Mouse (Mus musculus) heart, embryonic 12.5 days (tissue): ENCODE data around the gene Ttbk1. TPM values are rescaled to one million over a fixed set of nuclear protein-coding genes. Genes with fewer than 3 reads are reported as not detected.
A peak's percentile ranks its signal among the peaks of the same experiment; 100 is the strongest.

ENCODE experiments used
- ATAC-seq: fragments of 200-750 bp; cut with Nextera tagmentation; 2 replicates; pipeline ENCODE4 v1.8.0; 2017; ENCODE audit warnings: moderate TSS enrichment, moderate library complexity; ENCODE audit not compliant: insufficient number of reproducible peaks, low FRiP score
- H3K27ac ChIP-seq: fragments of 300-500 bp; sonication (generic); 2 replicates; pipeline ENCODE4 v1.5.1; 2016; ENCODE audit warnings: mild to moderate bottlenecking, moderate library complexity; ENCODE audit not compliant: poor library complexity, severe bottlenecking
- H3K27me3 ChIP-seq: fragments of 300-500 bp; sonication (generic); replicated peaks from 2 replicates; pipeline ENCODE4 v1.6.1; 2016; ENCODE audit warnings: mild to moderate bottlenecking, moderate library complexity
- H3K36me3 ChIP-seq: fragments of 300-500 bp; sonication (generic); 2 replicates; pipeline ENCODE4 v1.6.1; 2016; ENCODE audit warnings: mild to moderate bottlenecking, moderate library complexity
- H3K4me1 ChIP-seq: fragments of 300-500 bp; sonication (generic); replicated peaks from 2 replicates; pipeline ENCODE4 v1.6.1; 2016; ENCODE audit warnings: mild to moderate bottlenecking
- H3K4me2 ChIP-seq: fragments of 300-500 bp; sonication (generic); 2 replicates; pipeline ENCODE4 v1.6.1; 2016; ENCODE audit warnings: mild to moderate bottlenecking, moderate library complexity
- H3K4me3 ChIP-seq: fragments of 300-500 bp; sonication (generic); 2 replicates; pipeline ENCODE4 v1.5.1; 2016; ENCODE audit warnings: mild to moderate bottlenecking
- H3K9ac ChIP-seq: fragments of 300-500 bp; sonication (generic); 2 replicates; pipeline ENCODE4 v1.6.1; 2016; ENCODE audit warnings: mild to moderate bottlenecking, moderate library complexity
- H3K9me3 ChIP-seq: fragments of 300-500 bp; sonication (generic); replicated peaks from 2 replicates; pipeline ENCODE4 v1.6.1; 2016; ENCODE audit warnings: mild to moderate bottlenecking, moderate library complexity
- WGBS: fragments of 180-500 bp; shearing (Covaris S2); methylation state at CpG from one replicate; pipeline ENCODE4 v1.1.7; 2016; 5-methylcytosine and 5-hydroxymethylcytosine counted together
- polyA plus RNA-seq: library from polyadenylated mRNA; unstranded; fragments of >200 nt; fragmentation: Nextera tagmentation; extraction: Ambion mirVana; gene quantifications from 2 replicates; pipeline ENCODE4 v1.2.1, GENCODE M21; 2016

Ttbk1 gene
- polyA plus RNA-seq, 1 experiment from 2014 or later, result 0.08 TPM

DNA sequence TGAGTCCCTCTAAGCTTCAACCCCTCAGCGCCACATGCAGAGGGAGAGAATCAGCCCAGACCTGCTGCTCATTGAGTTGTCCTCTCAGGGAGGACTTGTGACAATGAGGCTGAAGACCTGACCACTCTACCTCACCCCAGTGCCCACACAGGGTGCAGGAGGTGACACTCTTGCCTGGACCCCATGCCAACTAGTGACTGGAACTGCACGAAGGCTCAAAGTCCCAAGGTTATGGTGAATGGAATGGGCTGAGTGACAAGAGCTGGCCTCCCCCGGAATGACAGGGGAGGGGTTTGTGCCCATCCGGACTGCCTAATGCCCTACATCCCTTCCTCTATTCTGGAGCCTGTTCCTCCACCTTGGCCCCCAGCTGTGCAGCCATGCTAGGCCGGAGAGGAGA lies 34.8 kb downstream of the Ttbk1 start:
- peaks cover 68% of the 10 kb centered on the region for H3K27me3 ChIP-seq
- no peaks in the 10 kb centered on the region for H3K9me3 ChIP-seq
- ATAC-seq, result no peak
- 33% methylated on average over 5 of the region's 5 CpGs for WGBS
- no peak overlapping the region for H3K27ac ChIP-seq
- peaks cover 29% of the 10 kb centered on the region for H3K4me1 ChIP-seq
- no peak overlapping the region for H3K4me3 ChIP-seq
- H3K36me3 ChIP-seq, result no peaks in the 10 kb centered on the region
- H3K9ac ChIP-seq, result no peak overlapping the region
- no peak overlapping the region for H3K4me2 ChIP-seq

DNA sequence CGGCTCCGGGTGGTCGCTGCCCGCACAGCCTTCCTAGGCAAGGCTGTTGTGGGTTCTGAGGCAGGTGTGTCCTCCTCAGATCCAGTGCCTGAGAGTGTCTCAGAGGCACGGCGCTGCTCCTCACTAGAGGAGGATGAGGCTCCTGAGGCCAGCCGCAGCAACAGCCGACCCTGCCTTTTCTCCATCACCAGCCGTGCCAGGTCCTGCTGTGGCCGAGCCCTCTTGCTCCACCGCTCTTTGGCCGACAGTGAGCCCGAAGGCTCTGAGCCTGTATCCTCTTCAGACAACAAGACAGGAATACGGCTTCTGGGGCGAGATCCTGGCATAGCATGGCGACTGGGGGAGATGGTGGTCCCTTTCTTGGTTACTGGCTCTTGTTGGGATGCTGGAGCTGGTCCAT lies 41.2 kb downstream of the Ttbk1 start:
- H3K4me3 ChIP-seq, result no peak overlapping the region
- no peak overlapping the region for H3K27ac ChIP-seq
- H3K4me1 ChIP-seq, result peaks cover 15% of the 10 kb centered on the region
- H3K27me3 ChIP-seq, result peaks cover 76% of the 10 kb centered on the region
- no peak overlapping the region for H3K4me2 ChIP-seq
- 86% methylated on average over 16 of the region's 16 CpGs for WGBS
- H3K9me3 ChIP-seq, result no peaks in the 10 kb centered on the region
- no peak overlapping the region for H3K9ac ChIP-seq
- ATAC-seq, result no peak
- H3K36me3 ChIP-seq, result no peaks in the 10 kb centered on the region

DNA sequence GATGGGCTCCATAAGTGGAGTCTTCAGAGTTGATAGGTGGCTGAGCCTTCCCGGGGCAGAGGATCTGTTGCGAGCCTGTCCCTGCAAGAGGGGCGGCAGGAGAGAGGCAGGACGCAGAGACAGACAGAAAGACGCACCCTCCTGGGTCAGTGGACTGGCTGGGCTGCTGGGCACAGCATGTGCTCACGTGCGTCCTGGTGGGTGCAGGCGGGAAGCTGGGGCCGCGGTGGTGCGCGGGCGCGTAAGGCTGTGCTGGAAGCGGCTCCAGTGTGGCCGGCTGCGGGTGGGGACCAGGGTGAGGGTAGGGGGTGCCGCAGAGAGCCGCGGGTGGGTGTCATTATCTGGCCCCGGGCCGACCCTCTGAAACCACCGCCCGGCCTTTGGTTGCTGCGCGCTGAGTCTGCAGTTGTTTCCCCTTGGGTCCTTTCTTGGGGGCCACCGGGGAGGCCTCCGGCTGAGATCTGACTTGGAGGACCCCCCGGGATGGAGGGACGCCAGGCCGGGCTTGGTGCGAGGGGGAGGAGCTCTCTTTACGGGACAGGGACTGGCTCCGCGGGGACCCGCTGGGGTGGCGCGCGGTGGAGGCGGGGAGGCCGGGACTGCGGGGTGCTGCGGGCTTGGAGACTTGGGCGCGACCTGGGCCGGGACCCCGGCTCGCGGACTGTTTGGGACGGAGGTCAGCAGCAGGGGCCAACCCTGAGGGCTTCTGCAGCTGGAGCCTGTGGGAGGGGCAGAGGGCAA lies 42.5 kb downstream of the Ttbk1 start:
- H3K4me3 ChIP-seq, result peak overlapping the region; percentile 35
- no peak overlapping the region for H3K27ac ChIP-seq
- peak overlapping the region; percentile 68 for H3K4me2 ChIP-seq
- H3K9ac ChIP-seq, result peak overlapping the region; percentile 59; the same call in 1 of the 2 replicates
- peaks cover 15% of the 10 kb centered on the region for H3K4me1 ChIP-seq
- peak; percentile 34; the same call in 1 of the 2 replicates for ATAC-seq
- H3K36me3 ChIP-seq, result no peaks in the 10 kb centered on the region
- 3% methylated on average over 40 of the region's 50 CpGs for WGBS
- H3K9me3 ChIP-seq, result no peaks in the 10 kb centered on the region
- H3K27me3 ChIP-seq, result peaks cover 78% of the 10 kb centered on the region

DNA sequence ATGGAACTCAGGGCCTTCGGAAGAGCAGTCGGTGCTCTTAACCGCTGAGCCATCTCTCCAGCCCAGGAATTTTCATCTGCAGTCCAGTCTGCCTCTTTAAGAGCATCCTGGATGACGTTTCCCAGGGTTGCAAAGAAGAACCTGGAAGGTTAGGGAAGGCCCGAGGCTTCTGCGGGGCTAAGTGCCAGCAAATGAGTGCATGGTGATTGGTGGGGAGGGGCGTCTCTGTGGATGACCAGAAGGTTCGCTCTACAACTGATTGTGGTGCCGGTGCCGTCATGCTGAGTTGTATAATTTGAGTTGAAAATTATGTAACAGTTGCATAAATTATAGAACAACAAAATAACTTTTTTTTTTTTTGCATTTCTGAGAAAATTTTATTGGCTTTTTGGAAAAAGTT lies 48.3 kb downstream of the Ttbk1 start:
- H3K27ac ChIP-seq, result no peak overlapping the region
- 92% methylated on average over 10 of the region's 10 CpGs for WGBS
- no peak overlapping the region for H3K9ac ChIP-seq
- no peak overlapping the region for H3K4me3 ChIP-seq
- H3K27me3 ChIP-seq, result peaks cover 75% of the 10 kb centered on the region
- peaks cover 6% of the 10 kb centered on the region for H3K4me1 ChIP-seq
- H3K4me2 ChIP-seq, result no peak overlapping the region
- H3K9me3 ChIP-seq, result no peaks in the 10 kb centered on the region
- ATAC-seq, result no peak
- no peaks in the 10 kb centered on the region for H3K36me3 ChIP-seq

DNA sequence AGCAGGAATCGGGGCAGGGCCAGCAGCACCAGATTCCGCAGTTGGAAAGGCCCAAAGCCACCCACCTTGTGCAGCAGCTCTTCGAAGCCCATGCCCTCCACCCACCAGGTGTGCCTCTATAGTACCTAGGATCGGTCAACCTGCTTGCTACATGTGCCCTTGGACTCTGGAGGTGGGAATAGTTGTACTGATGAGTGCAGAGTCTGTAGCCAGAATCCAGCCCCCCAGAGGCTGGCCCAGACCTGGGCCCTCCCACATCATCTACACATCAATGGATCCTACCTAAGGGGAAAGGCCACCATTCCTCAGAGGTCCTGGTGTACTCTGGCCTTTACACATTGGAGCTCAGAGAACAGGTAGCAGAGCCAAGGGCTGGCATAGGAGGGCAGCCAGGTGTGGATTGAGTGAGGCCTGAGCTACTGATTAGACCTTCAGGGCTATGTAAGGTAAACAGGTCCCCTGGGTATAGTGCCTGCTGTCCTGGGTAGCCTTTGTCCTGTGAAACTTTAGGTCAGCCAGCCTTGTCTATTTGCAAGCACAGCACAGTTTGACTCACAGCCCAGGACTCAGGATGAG lies 49.1 kb downstream of the Ttbk1 start, which contains the start of gene Slc22a7:
Gene Slc22a7, minus strand, starts transcription at position 160 of the 576 bp plus-strand sequence.
- H3K27me3 ChIP-seq, result peaks cover 67% of the 10 kb centered on the region
- no peak for ATAC-seq
- H3K4me2 ChIP-seq, result no peak within 1 kb of the TSS
- peaks cover 10% of the 10 kb centered on the region for H3K4me1 ChIP-seq
- H3K27ac ChIP-seq, result no peak within 1 kb of the TSS
- H3K9ac ChIP-seq, result no peak within 1 kb of the TSS
- no peaks in the 10 kb centered on the region for H3K36me3 ChIP-seq
- 77% methylated on average over 4 of the region's 4 CpGs for WGBS
- H3K4me3 ChIP-seq, result no peak within 1 kb of the TSS
- no peaks in the 10 kb centered on the region for H3K9me3 ChIP-seq

DNA sequence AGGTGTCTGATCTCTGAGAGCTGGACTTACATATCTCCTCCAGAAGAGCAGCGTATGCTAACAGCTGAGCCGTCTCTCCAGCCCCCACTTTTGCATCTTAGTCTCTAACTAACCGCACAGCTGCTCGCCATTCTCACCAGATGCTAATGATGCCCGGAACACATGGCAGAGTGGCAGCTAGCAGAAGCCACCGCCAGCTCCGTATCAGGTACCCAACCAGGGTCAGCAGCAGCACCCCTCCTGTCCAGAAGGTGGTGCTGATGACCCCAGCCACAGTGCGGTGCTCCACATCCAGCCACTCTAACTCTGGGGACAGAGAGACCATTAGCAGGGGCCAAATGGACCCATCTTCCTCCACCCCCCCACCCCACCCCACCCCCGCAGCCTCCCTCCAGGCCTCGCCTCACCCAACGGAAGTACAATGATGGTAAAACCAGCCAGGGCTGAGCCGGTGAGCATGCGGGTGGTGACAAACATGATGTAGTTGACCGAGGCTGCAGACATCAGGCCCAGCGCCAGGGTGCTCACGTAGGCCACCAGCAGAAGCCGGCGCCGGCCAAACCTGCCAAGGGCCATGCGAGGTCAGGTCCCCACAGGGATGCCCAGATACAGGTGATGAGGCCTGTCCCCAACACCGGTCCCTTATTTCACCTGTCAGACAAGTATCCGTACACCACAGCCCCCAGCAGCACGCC lies 50.7 kb downstream of the Ttbk1 start:
- H3K27ac ChIP-seq, result no peak overlapping the region
- peaks cover 10% of the 10 kb centered on the region for H3K4me1 ChIP-seq
- H3K36me3 ChIP-seq, result no peaks in the 10 kb centered on the region
- peak overlapping the region; percentile 23 for H3K4me2 ChIP-seq
- H3K9ac ChIP-seq, result no peak overlapping the region
- no peaks in the 10 kb centered on the region for H3K9me3 ChIP-seq
- peaks cover 51% of the 10 kb centered on the region for H3K27me3 ChIP-seq
- 19% methylated on average over 23 of the region's 23 CpGs for WGBS
- H3K4me3 ChIP-seq, result no peak overlapping the region
- 0 out of 2 replicates have a peak, but pooled peaks have one; percentile 39 for ATAC-seq

DNA sequence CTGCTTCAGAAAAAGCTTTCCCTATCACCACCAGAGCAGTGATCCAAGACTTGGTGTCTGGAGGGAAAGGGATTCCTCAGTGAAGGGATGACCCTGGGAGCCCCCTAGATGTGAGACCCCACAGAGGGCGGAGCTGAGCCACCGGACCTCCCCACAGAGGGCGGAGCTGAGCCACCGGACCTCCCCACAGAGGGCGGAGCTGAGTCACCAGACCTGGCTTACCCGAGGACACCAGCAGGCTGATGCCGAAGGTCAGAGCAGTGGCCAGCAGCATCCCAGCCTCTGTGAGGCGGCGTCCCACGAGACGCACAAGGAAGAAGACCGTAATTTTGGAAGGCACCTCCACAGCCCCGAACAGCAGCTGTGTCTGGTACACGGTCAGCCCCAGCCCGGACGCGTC lies 53.8 kb downstream of the Ttbk1 start:
- no peaks in the 10 kb centered on the region for H3K36me3 ChIP-seq
- H3K27me3 ChIP-seq, result peaks cover 59% of the 10 kb centered on the region
- H3K9me3 ChIP-seq, result no peaks in the 10 kb centered on the region
- H3K4me2 ChIP-seq, result peak overlapping the region; percentile 59
- no peak overlapping the region for H3K27ac ChIP-seq
- H3K4me3 ChIP-seq, result peak overlapping the region; percentile 20
- H3K9ac ChIP-seq, result 0 out of 2 replicates have a peak overlapping the region, but pooled peaks have one; percentile 46
- peaks cover 23% of the 10 kb centered on the region for H3K4me1 ChIP-seq
- ATAC-seq, result no peak
- 4% methylated on average over 17 of the region's 17 CpGs for WGBS

DNA sequence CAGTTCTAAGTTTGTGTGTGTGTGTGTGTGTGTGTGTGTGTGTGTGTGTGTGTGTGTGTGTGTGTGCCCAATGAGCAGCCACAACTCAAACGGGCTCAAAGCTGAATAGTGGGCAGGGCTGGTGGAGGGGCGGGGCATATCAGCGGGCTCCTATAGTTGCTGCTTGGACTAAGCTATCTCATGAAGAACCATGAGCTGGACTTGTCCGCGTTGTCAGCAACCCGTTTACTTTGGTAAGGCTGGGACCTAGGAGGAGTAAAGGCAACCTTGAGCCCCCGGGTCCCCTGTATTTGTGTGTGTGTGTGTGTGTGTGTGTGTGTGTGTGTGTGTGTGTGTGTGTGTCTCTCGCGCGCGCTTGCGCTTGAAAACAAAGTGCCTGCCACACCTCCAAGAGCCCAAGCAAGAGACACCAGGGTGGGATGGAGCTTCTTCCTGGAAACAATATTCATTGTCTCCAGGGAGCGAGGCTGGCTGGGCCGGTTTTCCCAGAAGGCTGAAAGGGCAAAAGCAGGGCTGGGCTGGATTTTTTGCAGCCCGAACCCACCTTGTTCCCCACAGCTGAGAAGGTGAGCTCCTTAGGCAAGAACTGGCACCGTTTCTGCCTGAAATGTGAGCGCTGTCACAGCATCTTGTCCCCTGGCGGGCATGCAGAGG lies 58.6 kb downstream of the Ttbk1 start, which contains the start of gene Crip3:
Gene Crip3, plus strand, starts transcription at position 166 of the 654 bp plus-strand sequence.
- peak; percentile 37; the same call in 1 of the 2 replicates for ATAC-seq
- 11% methylated on average over 18 of the region's 18 CpGs for WGBS

DNA sequence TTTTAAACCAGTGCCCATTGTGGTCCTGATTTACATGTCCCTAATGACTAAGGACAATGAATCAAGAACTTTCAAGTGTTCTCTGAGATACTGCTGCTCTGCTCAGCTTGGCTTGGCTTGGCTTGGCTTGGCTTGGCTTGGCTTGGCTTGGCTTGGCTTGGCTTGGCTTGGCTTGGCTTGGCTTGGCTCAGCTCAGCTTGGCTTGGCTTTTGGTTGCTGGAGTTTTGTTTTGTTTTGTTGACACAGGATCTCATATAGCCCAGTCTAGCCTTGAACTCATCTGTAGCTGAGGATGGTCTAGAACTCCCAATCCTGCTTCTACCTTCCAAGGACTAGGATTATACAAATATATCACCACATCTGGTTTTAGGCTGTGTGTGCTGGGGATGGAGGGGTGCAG lies 61.0 kb downstream of the Ttbk1 start:
- no peak for ATAC-seq
- Histone ChIP-seq H3K4me3 (no peak overlapping the region), H3K27me3 (peaks cover 21% of the 10 kb centered on the region)

More for the DNA sequence above, 58.6 kb downstream of the Ttbk1 start, which contains the start of gene Crip3:
- Histone ChIP-seq H3K4me1 (peaks cover 20% of the 10 kb centered on the region), H3K27me3 (peaks cover 21% of the 10 kb centered on the region), H3K4me2 (peak within 1 kb of the TSS; percentile 60), H3K27ac (no peak within 1 kb of the TSS), H3K9ac (peak within 1 kb of the TSS; percentile 53; the same call in 1 of the 2 replicates), H3K4me3 (peak within 1 kb of the TSS; percentile 33), H3K9me3 (no peaks in the 10 kb centered on the region), H3K36me3 (no peaks in the 10 kb centered on the region)

DNA sequence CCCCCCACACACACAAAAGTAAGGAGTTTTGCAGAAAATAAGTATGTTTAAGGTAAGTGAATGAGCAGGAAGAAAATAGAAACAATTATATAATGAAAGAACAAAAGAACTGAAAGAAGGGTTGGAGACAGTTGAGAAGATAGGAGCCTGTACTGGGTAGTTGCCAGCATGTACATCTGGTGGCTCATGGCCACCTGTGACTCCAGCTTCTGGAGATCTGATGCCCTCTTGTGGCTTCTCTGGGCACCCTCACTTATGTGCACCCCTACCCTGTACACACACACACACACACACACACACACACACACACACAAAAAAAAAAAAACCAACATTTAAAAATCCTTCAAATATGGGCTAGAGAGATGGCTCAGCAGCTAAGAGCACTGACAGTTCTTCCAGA lies 67.8 kb downstream of the Ttbk1 start:
- H3K9ac ChIP-seq, result no peak overlapping the region
- ATAC-seq, result no peak
- no peak overlapping the region for H3K4me2 ChIP-seq
- H3K27me3 ChIP-seq, result no peaks in the 10 kb centered on the region
- no peak overlapping the region for H3K4me3 ChIP-seq
- H3K27ac ChIP-seq, result no peak overlapping the region
- peaks cover 10% of the 10 kb centered on the region; the same call in 1 of the 2 replicates for H3K36me3 ChIP-seq
- no peaks in the 10 kb centered on the region for H3K9me3 ChIP-seq
- 0 out of 2 replicates have a peak, but pooled peaks cover 2% of the 10 kb centered on the region for H3K4me1 ChIP-seq

More for the DNA sequence above, 61.0 kb downstream of the Ttbk1 start:
- no peak overlapping the region for H3K27ac ChIP-seq
- H3K9ac ChIP-seq, result no peak overlapping the region
- peaks cover 10% of the 10 kb centered on the region for H3K4me1 ChIP-seq
- H3K36me3 ChIP-seq, result no peaks in the 10 kb centered on the region
- no peaks in the 10 kb centered on the region for H3K9me3 ChIP-seq
- no peak overlapping the region for H3K4me2 ChIP-seq
